Mouse (Mus musculus) limb, embryonic 13.5 days (tissue): ENCODE measurements around the gene Ptrhd1. TPM values are rescaled to one million over a fixed set of nuclear protein-coding genes. Genes with fewer than 3 reads are reported as not detected.
"Not testable (repeated sequence)": the region's sequence is repeated elsewhere in the genome, so short reads cannot be mapped to it uniquely, and the experiment has no call there.

Source experiments
- ATAC-seq: fragments of 200-750 bp; cut with Nextera tagmentation; 2 replicates; pipeline ENCODE4 v1.8.0; 2017; ENCODE audit warnings: low read depth, moderate number of reproducible peaks, moderate TSS enrichment; ENCODE audit not compliant: low FRiP score
- H3K27ac ChIP-seq: fragments of 300-500 bp; sonication (generic); 2 replicates; pipeline ENCODE4 v1.5.1; 2015; ENCODE audit warnings: inconsistent platforms, mild to moderate bottlenecking, moderate library complexity
- H3K27me3 ChIP-seq: fragments of 300-500 bp; sonication (generic); 2 replicates; pipeline ENCODE4 v1.6.1; 2015; ENCODE audit warnings: mild to moderate bottlenecking, inconsistent platforms
- H3K36me3 ChIP-seq: fragments of 300-500 bp; sonication (generic); 2 replicates; pipeline ENCODE4 v1.6.1; 2015; ENCODE audit warnings: inconsistent platforms, mild to moderate bottlenecking, moderate library complexity
- H3K4me1 ChIP-seq: fragments of 300-500 bp; sonication (generic); 2 replicates; pipeline ENCODE4 v1.6.1; 2015; ENCODE audit warnings: inconsistent platforms
- H3K4me2 ChIP-seq: fragments of 300-500 bp; sonication (generic); replicated peaks from 2 replicates; pipeline ENCODE4 v1.6.1; 2015; ENCODE audit warnings: inconsistent platforms, mild to moderate bottlenecking, moderate library complexity
- H3K4me3 ChIP-seq: fragments of 300-500 bp; sonication (generic); 2 replicates; pipeline ENCODE4 v1.5.1; 2015; ENCODE audit warnings: moderate library complexity, mild to moderate bottlenecking, inconsistent platforms
- H3K9ac ChIP-seq: fragments of 300-500 bp; sonication (generic); 2 replicates; pipeline ENCODE4 v1.6.1; 2015; ENCODE audit warnings: mild to moderate bottlenecking, inconsistent platforms
- H3K9me3 ChIP-seq: fragments of 300-500 bp; sonication (generic); 2 replicates; pipeline ENCODE4 v1.6.1; 2016; ENCODE audit warnings: inconsistent platforms
- WGBS: fragments of 180-500 bp; shearing (Covaris S2); methylation state at CpG from one replicate; pipeline ENCODE4 v1.1.7; 2015; 5-methylcytosine and 5-hydroxymethylcytosine counted together
- polyA plus RNA-seq: library from polyadenylated mRNA; unstranded; fragments of >200 nt; fragmentation: Nextera tagmentation; extraction: Ambion mirVana; gene quantifications from 2 replicates; pipeline ENCODE4 v1.2.1, GENCODE M21; 2015

Ptrhd1 gene
- polyA plus RNA-seq, 1 experiment from 2014 or later, result 4.3 TPM

- no peak overlapping the region for H3K4me3 ChIP-seq
- no peak overlapping the region for H3K9ac ChIP-seq
- WGBS, result 94% methylated on average over 11 of the region's 11 CpGs
- no peak overlapping the region for H3K4me2 ChIP-seq
- no peak for ATAC-seq
- peaks cover 93% of the 10 kb centered on the region for H3K36me3 ChIP-seq
- H3K4me1 ChIP-seq, result no peaks in the 10 kb centered on the region
- H3K9me3 ChIP-seq, result no peaks in the 10 kb centered on the region
- H3K27ac ChIP-seq, result no peak overlapping the region
- no peaks in the 10 kb centered on the region for H3K27me3 ChIP-seq
Measured at GRCm38 (mm10) chr12:4206106-4206505, 27.7 kb upstream of the Ptrhd1 start.

DNA sequence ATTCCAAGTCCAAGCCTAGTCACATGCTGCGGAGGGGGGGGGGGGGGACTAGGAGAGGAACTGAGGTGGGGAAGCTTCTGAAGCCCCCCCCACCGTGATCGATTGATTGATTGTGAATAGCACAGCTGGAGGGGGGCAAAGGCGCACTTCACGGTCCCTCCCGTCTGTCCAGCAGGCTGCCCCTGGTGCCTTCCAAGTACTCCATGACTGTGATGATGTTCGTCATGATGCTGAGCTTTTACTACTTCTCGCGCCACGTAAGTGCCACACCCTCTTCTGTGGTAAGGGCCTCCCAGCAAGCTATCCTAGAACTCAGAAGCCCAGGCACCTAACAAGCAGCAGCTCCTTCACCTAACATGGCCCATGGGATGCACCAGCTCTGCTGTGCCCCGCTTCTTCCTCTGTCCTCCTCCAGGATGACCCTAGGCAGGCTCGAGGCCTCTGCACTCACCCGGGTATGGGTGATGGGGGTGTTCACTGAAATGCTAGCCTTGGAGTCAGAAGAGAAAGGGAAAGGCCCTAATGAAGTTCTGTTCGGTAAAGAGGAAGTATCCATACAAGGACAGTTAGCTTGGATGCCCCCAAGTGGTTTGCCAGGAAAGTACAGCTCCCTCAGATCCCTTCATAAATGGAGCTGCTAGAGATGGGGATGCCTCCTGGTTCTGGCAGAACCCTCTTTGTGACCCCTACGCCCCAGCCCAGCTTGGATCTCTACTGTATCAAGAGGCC is 25.3 kb upstream of the Ptrhd1 start:
- WGBS, result 79% methylated on average over 15 of the region's 15 CpGs
- H3K27ac ChIP-seq, result no peak overlapping the region
- no peak overlapping the region for H3K4me3 ChIP-seq
- 0 out of 2 replicates have a peak, but pooled peaks have one; percentile 24 for ATAC-seq
- H3K27me3 ChIP-seq, result no peaks in the 10 kb centered on the region
- H3K36me3 ChIP-seq, result peaks cover 95% of the 10 kb centered on the region
- H3K9ac ChIP-seq, result no peak overlapping the region; the same call in 1 of the 2 replicates
- no peaks in the 10 kb centered on the region for H3K9me3 ChIP-seq
- H3K4me2 ChIP-seq, result no peak overlapping the region
- H3K4me1 ChIP-seq, result no peaks in the 10 kb centered on the region

- Histone ChIP-seq H3K27ac (no peak overlapping the region), H3K4me2 (no peak overlapping the region), H3K36me3 (peaks cover 97% of the 10 kb centered on the region), H3K4me3 (no peak overlapping the region), H3K27me3 (no peaks in the 10 kb centered on the region), H3K9me3 (no peaks in the 10 kb centered on the region), H3K4me1 (no peaks in the 10 kb centered on the region), H3K9ac (no peak overlapping the region)
- no peak for ATAC-seq
- WGBS, result 93% methylated on average over 9 of the region's 9 CpGs
Measured at GRCm38 (mm10) chr12:4209196-4209595, 24.6 kb upstream of the Ptrhd1 start.

- Histone ChIP-seq H3K27ac (no peak overlapping the region), H3K9ac (no peak overlapping the region), H3K4me1 (no peaks in the 10 kb centered on the region), H3K4me2 (no peak overlapping the region), H3K27me3 (no peaks in the 10 kb centered on the region), H3K4me3 (no peak overlapping the region), H3K36me3 (peaks cover 99% of the 10 kb centered on the region), H3K9me3 (no peaks in the 10 kb centered on the region)
- 81% methylated on average over 9 of the region's 9 CpGs for WGBS
- ATAC-seq, result no peak
Measured at GRCm38 (mm10) chr12:4211174-4211573, 22.7 kb upstream of the Ptrhd1 start.

DNA sequence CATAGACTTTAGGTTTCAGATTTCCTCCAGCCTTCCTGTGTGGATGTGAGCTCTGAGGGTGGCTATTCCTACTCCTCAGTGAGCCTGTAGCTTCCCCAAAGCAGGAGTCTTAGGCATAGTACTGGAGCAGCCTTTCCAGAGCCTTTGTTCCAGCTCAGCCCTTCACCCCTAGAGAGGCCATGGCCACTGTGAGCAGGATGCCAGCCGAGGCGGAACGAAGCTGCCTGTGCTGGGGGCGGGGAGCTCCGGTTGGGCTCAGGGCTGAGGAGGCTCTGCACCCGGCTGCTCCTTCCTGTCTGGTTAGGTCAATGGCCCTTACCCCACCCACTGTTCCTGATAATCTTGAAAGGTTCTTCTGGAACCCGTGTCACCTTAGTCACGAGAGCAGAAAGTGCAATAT is 20.9 kb upstream of the Ptrhd1 start:
- no peaks in the 10 kb centered on the region for H3K27me3 ChIP-seq
- no peak overlapping the region for H3K4me2 ChIP-seq
- no peak overlapping the region for H3K4me3 ChIP-seq
- no peak overlapping the region for H3K9ac ChIP-seq
- no peak overlapping the region for H3K27ac ChIP-seq
- no peak for ATAC-seq
- no peaks in the 10 kb centered on the region for H3K9me3 ChIP-seq
- no peaks in the 10 kb centered on the region for H3K4me1 ChIP-seq
- peaks cover 91% of the 10 kb centered on the region for H3K36me3 ChIP-seq
- WGBS, result 75% methylated on average over 8 of the region's 8 CpGs

DNA sequence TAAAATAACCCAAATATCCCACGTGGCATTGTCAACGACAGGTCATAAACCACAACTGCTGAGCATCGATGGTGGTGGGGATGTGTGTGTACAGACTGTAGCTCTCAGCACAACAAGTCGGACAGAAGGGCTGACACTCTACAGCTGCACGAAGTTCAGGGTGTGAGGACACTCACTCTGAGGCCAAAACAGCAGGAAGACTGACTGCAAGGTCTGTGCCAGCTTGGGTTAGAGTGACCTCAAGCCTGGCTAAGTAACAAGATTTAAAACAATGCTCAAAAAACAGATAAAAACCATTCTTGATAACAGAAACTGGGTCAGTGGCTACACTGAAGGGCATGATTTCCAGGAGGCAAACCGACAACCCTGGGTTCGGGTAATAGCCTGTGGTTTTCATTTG is 3.7 kb upstream of the Ptrhd1 start:
- peaks cover 45% of the 10 kb centered on the region for H3K36me3 ChIP-seq
- H3K9me3 ChIP-seq, result no peaks in the 10 kb centered on the region

DNA sequence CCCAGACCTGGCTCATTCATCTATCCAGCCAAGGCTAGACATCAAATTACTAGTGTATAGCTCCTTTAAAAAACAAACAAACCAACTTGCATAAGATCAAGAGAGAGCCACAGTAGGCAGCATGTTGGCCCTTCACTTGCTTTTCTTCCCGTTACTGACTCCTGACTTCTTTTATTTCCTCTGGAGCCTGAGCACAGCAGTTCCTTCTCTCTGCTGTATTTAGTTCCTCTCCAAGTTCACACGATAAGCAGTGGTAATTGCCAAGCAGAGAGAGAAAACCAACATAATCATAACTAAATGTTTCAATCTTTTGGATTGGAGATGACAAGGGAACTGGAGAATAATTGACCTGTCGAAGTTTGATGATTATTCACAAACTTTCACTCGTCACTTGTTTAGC is 1.1 kb upstream of the Ptrhd1 start:
- no peak for ATAC-seq
- H3K27me3 ChIP-seq, result no peaks in the 10 kb centered on the region
- peak overlapping the region; percentile 66 for H3K4me3 ChIP-seq
- peak overlapping the region; percentile 71 for H3K4me2 ChIP-seq
- H3K27ac ChIP-seq, result no peak overlapping the region
- no peaks in the 10 kb centered on the region for H3K9me3 ChIP-seq
- peaks cover 13% of the 10 kb centered on the region for H3K4me1 ChIP-seq
- H3K9ac ChIP-seq, result peak overlapping the region; percentile 73
- H3K36me3 ChIP-seq, result peaks cover 23% of the 10 kb centered on the region
- 44% methylated on average over 4 of the region's 4 CpGs for WGBS

More for the DNA sequence above, 3.7 kb upstream of the Ptrhd1 start:
- Histone ChIP-seq H3K9ac (no peak overlapping the region), H3K4me1 (peaks cover 13% of the 10 kb centered on the region), H3K4me2 (no peak overlapping the region), H3K27ac (no peak overlapping the region), H3K27me3 (no peaks in the 10 kb centered on the region), H3K4me3 (no peak overlapping the region)
- ATAC-seq, result no peak
- 92% methylated on average over 7 of the region's 7 CpGs for WGBS

- Histone ChIP-seq H3K4me1 (peaks cover 9% of the 10 kb centered on the region), H3K4me3 (no peak overlapping the region), H3K27ac (no peak overlapping the region), H3K9ac (no peak overlapping the region), H3K36me3 (peaks cover 13% of the 10 kb centered on the region), H3K4me2 (no peak overlapping the region), H3K27me3 (no peaks in the 10 kb centered on the region), H3K9me3 (no peaks in the 10 kb centered on the region)
- 94% methylated on average over 15 of the region's 15 CpGs for WGBS
- ATAC-seq, result no peak
Measured at GRCm38 (mm10) chr12:4237481-4237880, 3.7 kb downstream of the Ptrhd1 start.

GRCm38 (mm10) chr12:4240281-4240680 is 6.5 kb downstream of the Ptrhd1 start:
- not testable (repeated sequence) for H3K9ac ChIP-seq, H3K9me3 ChIP-seq, H3K4me2 ChIP-seq, H3K4me3 ChIP-seq, H3K27ac ChIP-seq, ATAC-seq, H3K27me3 ChIP-seq, H3K4me1 ChIP-seq
- peaks cover 13% of the 10 kb centered on the region for H3K36me3 ChIP-seq
- WGBS, result 82% methylated on average over 8 of the region's 8 CpGs

GRCm38 (mm10) chr12:4243805-4244204 is 10.0 kb downstream of the Ptrhd1 start:
- H3K27ac ChIP-seq, result no peak overlapping the region
- H3K4me3 ChIP-seq, result no peak overlapping the region
- no peaks in the 10 kb centered on the region for H3K9me3 ChIP-seq
- H3K27me3 ChIP-seq, result no peaks in the 10 kb centered on the region
- ATAC-seq, result no peak
- no peaks in the 10 kb centered on the region for H3K4me1 ChIP-seq
- no peak overlapping the region for H3K9ac ChIP-seq
- 79% methylated on average over 2 of the region's 2 CpGs for WGBS
- peaks cover 9% of the 10 kb centered on the region for H3K36me3 ChIP-seq
- H3K4me2 ChIP-seq, result no peak overlapping the region

GRCm38 (mm10) chr12:4245742-4246141 is 11.9 kb downstream of the Ptrhd1 start:
- 77% methylated on average over 10 of the region's 10 CpGs for WGBS
- no peaks in the 10 kb centered on the region for H3K4me1 ChIP-seq
- peaks cover 18% of the 10 kb centered on the region for H3K36me3 ChIP-seq
- no peak overlapping the region for H3K9ac ChIP-seq
- ATAC-seq, result no peak
- no peaks in the 10 kb centered on the region for H3K9me3 ChIP-seq
- no peak overlapping the region for H3K4me3 ChIP-seq
- H3K27me3 ChIP-seq, result no peaks in the 10 kb centered on the region
- H3K27ac ChIP-seq, result no peak overlapping the region
- H3K4me2 ChIP-seq, result no peak overlapping the region

DNA sequence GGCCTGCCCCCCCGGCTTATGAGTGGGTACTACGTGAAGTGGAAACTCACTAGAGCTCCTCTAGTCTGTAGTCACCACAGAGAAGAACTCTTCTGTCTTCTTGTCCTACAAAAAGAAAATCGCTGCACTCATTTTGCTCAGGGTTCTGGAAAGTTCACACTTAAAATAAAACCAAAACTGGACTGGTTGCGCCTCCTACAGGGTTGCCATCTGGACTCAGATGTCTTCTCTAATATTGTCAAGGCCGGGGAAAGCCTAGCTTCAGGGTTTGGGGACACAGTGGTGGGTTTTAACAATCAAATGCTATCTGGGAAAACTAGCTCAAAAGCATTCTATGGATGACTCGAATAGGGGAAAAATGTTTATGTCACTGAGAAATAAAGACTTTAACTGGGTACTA is 16.0 kb downstream of the Ptrhd1 start:
- Histone ChIP-seq H3K27me3 (no peaks in the 10 kb centered on the region), H3K4me1 (no peaks in the 10 kb centered on the region), H3K27ac (no peak overlapping the region), H3K9me3 (no peaks in the 10 kb centered on the region), H3K36me3 (peaks cover 43% of the 10 kb centered on the region), H3K9ac (no peak overlapping the region), H3K4me3 (no peak overlapping the region), H3K4me2 (no peak overlapping the region)
- WGBS, result 88% methylated on average over 6 of the region's 6 CpGs
- ATAC-seq, result no peak
